Mouse (Mus musculus): ENCODE measurements at regions not wholly inside any gene's neighbourhood (a gene's known extent, or its start where the extent isn't known, plus 50 kb on each side); places are given as distances from the start of the nearest gene placed in this dataset.

DNA sequence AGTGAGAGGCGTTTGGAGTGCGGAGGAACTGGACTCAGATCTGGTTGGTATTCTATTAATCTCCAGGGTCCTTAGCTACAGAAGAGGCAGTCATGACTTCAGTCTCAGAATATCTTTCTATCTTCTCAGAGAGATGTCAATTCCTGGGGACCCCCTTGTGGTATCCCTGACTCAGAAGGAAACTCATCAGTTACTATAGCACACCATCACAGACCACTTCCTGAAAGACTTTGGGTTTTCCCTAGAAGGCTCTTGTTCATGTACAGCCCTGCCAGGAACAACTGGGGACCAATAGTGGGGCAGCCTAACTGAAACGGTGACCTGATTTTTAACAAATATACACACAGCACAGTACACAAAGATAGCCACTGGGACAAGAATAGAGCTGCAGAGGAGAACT lies 279.6 kb downstream of the Ets1 start:
- TF ChIP-seq CTCF (IDR thresholded peaks at IDR 0.05; ENCODE audit: borderline replicate concordance, extremely low read depth, insufficient read depth, insufficient read length) (no peak), POLR2A (IDR thresholded peaks at IDR 0.05; ENCODE audit: borderline replicate concordance, extremely low read depth, insufficient read depth, insufficient read length, poor library complexity, severe bottlenecking) (no peak)
- no peak for DNase-seq (ENCODE audit: low read depth)

- DNase-seq (ENCODE audit: low read depth): no peak
- TF ChIP-seq POLR2A (IDR thresholded peaks at IDR 0.05; ENCODE audit: borderline replicate concordance, extremely low read depth, insufficient read depth, insufficient read length, poor library complexity, severe bottlenecking): no peak
- no peak for TF ChIP-seq CTCF (IDR thresholded peaks at IDR 0.05; ENCODE audit: borderline replicate concordance, extremely low read depth, insufficient read depth, insufficient read length)
These were observed 280.7 kb downstream of the Ets1 start for GRCm38 (mm10) chr9:32916731-32917130.

GRCm38 (mm10) chr9:32923925-32924324 lies 287.9 kb downstream of the Ets1 start:
- TF ChIP-seq CTCF (IDR thresholded peaks at IDR 0.05; ENCODE audit: borderline replicate concordance, extremely low read depth, insufficient read depth, insufficient read length): no peak
- no peak for TF ChIP-seq POLR2A (IDR thresholded peaks at IDR 0.05; ENCODE audit: borderline replicate concordance, extremely low read depth, insufficient read depth, insufficient read length, poor library complexity, severe bottlenecking)
- DNase-seq (ENCODE audit: low read depth): no peak

GRCm38 (mm10) chr9:32924333-32924886 lies 288.4 kb downstream of the Ets1 start:
- no peak for DNase-seq (ENCODE audit: low read depth)
- no peak for TF ChIP-seq CTCF (IDR thresholded peaks at IDR 0.05; ENCODE audit: borderline replicate concordance, extremely low read depth, insufficient read depth, insufficient read length)
- TF ChIP-seq POLR2A (IDR thresholded peaks at IDR 0.05; ENCODE audit: borderline replicate concordance, extremely low read depth, insufficient read depth, insufficient read length, poor library complexity, severe bottlenecking): no peak

DNA sequence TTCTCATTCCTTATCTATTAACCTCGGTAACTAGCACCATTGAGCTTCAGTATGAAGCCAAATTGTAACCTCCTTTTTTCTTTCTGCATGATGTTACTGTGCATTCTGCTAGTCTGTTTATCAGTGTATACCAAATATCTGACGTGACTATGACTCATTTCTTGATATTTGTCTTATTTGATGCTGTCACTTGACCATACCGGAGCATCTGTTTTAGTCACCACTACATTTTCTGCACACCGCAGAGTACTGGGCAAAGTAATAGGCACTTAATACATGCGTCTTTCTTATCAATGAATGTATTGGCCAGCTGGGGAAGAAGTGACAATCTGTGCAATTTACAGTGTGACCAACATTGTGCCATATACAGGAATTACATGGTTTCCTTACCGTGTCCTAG lies 289.0 kb downstream of the Ets1 start:
- TF ChIP-seq POLR2A (IDR thresholded peaks at IDR 0.05; ENCODE audit: borderline replicate concordance, extremely low read depth, insufficient read depth, insufficient read length, poor library complexity, severe bottlenecking) (no peak), CTCF (IDR thresholded peaks at IDR 0.05; ENCODE audit: borderline replicate concordance, extremely low read depth, insufficient read depth, insufficient read length) (no peak)
- DNase-seq (ENCODE audit: low read depth): no peak

DNA sequence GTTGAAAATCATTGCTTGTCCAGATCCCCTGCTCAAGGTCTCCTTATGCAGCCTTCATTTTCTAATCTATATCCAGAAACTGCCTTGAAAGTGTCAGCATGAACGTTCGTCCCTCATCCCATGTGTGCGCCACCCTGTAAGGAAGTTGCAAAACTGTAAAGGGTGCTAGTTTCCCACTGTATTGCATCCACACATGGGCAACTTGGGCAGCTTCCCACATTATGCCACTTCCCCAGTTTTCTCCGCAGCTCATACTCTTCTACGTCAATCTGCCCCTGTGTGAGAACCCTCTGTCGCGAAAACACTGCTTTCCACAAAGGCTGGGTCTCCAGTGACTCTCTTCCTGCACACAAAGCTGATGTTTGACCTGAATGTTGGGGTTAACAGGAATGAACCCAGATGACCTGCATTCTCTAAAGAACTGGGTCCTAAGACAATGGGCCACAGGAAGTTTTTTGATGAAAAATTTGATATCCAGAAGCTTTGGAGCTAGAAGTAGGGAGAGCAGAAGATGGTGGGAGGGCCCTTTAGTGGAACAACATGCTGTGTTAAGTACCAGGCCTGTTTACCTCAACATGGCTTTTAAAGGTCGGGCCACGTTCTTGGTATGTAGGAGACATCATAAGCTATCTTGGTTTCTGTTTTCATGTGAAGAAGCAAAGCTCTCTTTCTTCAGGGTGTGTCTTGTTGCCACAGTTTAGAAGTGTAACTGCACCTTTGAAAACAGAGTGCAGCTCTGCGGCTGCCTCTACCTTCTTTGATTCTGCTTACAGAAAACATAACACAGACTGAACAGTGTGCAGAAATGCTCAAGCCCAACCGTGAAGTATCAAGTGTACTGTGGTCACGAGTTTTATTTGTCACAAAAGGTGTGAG lies 289.9 kb downstream of the Ets1 start:
- TF ChIP-seq POLR2A (IDR thresholded peaks at IDR 0.05; ENCODE audit: borderline replicate concordance, extremely low read depth, insufficient read depth, insufficient read length, poor library complexity, severe bottlenecking) (no peak), CTCF (IDR thresholded peaks at IDR 0.05; ENCODE audit: borderline replicate concordance, extremely low read depth, insufficient read depth, insufficient read length) (no peak)
- peak; percentile 3 for DNase-seq (ENCODE audit: low read depth)

DNA sequence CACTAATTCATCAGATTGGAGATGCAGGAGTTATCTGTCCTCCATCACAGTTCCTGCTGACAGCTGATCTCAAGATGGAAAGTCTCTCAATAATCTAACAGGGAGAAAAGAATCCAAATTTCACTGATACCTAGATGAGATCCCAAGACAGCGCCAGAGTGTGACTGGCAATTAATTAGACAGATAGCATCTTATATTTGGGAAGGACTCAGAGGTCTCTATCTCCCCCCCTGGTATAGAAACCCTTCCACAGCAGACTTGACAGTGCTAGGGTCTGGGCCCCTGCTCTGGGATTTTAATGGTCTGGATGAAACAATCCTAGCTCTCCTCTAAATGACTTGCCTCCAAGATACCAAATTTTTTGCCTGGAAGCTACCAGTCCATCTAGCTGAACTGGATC lies 291.6 kb downstream of the Ets1 start:
- no peak for DNase-seq (ENCODE audit: low read depth)
- TF ChIP-seq POLR2A (IDR thresholded peaks at IDR 0.05; ENCODE audit: borderline replicate concordance, extremely low read depth, insufficient read depth, insufficient read length, poor library complexity, severe bottlenecking) (no peak), CTCF (IDR thresholded peaks at IDR 0.05; ENCODE audit: borderline replicate concordance, extremely low read depth, insufficient read depth, insufficient read length) (no peak)

DNA sequence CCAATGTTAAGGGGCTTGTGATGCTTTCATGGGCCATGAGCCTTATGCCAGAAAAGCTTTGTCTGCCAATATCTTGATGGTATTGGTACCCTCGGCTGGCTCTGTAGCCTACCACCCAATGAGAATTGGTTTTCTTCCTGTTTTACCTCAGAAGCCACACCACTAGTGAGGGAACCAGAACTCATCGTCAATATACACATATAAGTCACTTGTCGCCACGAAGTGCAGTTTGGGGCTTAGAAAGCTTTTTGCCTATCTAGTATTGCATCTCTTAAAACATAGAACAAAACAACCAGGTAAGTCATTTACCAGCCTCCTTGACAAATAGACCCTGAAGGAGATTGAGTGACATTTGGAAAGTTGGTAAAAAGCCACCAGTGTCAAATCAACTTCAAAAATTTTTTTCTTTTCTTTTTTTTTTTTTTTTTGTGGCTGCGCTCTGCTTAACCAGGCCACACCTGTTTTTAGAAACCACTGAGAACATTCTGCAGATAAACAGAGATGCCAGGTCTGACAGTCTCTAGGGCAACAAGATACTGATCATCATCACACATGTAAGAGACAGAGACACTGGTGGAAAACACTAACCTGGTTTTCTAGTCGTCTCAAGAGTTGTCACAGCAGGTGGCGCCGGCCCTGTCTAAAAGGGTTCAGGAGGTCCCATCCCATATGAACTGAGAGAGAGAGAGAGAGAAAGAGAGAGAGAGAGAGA lies 292.4 kb downstream of the Ets1 start:
- TF ChIP-seq POLR2A (IDR thresholded peaks at IDR 0.05; ENCODE audit: borderline replicate concordance, extremely low read depth, insufficient read depth, insufficient read length, poor library complexity, severe bottlenecking) (no peak), CTCF (IDR thresholded peaks at IDR 0.05; ENCODE audit: borderline replicate concordance, extremely low read depth, insufficient read depth, insufficient read length) (no peak)
- DNase-seq (ENCODE audit: low read depth): no peak

DNA sequence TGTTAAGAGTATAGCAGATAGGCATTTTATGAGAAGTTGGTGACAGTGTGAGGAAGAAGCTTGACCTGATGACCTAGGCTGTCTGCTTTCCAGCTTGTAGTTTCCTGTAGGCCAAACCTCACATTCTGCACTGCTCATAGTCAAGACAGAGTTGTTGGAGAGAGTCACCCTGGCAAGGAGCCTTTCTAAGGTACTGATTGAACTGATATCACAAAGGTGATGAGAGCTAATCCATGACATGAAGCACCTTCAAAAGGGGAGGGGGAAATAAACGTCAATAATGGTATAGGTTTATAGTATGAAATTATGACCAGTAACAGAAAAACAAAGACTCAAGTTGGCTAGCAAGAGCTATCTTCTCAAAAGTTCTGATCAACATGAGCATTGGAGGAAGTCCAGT lies 293.3 kb downstream of the Ets1 start:
- no peak for TF ChIP-seq POLR2A (IDR thresholded peaks at IDR 0.05; ENCODE audit: borderline replicate concordance, extremely low read depth, insufficient read depth, insufficient read length, poor library complexity, severe bottlenecking)
- TF ChIP-seq CTCF (IDR thresholded peaks at IDR 0.05; ENCODE audit: borderline replicate concordance, extremely low read depth, insufficient read depth, insufficient read length): no peak

GRCm38 (mm10) chr9:32929826-32930225 lies 293.8 kb downstream of the Ets1 start:
- no peak for DNase-seq (ENCODE audit: low read depth)
- no peak for TF ChIP-seq POLR2A (IDR thresholded peaks at IDR 0.05; ENCODE audit: borderline replicate concordance, extremely low read depth, insufficient read depth, insufficient read length, poor library complexity, severe bottlenecking)
- TF ChIP-seq CTCF (IDR thresholded peaks at IDR 0.05; ENCODE audit: borderline replicate concordance, extremely low read depth, insufficient read depth, insufficient read length): no peak

More for the DNA sequence above, 293.3 kb downstream of the Ets1 start:
- no peak for DNase-seq (ENCODE audit: low read depth)

- no peak for TF ChIP-seq CTCF (IDR thresholded peaks at IDR 0.05; ENCODE audit: borderline replicate concordance, extremely low read depth, insufficient read depth, insufficient read length)
- TF ChIP-seq POLR2A (IDR thresholded peaks at IDR 0.05; ENCODE audit: borderline replicate concordance, extremely low read depth, insufficient read depth, insufficient read length, poor library complexity, severe bottlenecking): no peak
- peak; percentile 3 for DNase-seq (ENCODE audit: low read depth)
These were observed 295.4 kb downstream of the Ets1 start for GRCm38 (mm10) chr9:32931266-32932005.

Data from brain, embryonic 14.5 days (tissue).